Mouse (Mus musculus) heart, postnatal 0 days (tissue): ENCODE results near the gene Mre11a. TPM values are rescaled to one million over a fixed set of nuclear protein-coding genes. Genes with fewer than 3 reads are reported as not detected.
"Not testable (repeated sequence)": the region's sequence is repeated elsewhere in the genome, so short reads cannot be mapped to it uniquely, and the experiment has no call there.

Source experiments
- ATAC-seq: fragments of 200-750 bp; cut with Nextera tagmentation; 2 replicates; pipeline ENCODE4 v1.8.0; 2017; ENCODE audit warnings: low read depth, moderate number of reproducible peaks, moderate library complexity; ENCODE audit not compliant: insufficient read depth
- DNase-seq: peaks from one replicate; pipeline ENCODE4 v3.0.0-alpha.2; 2016; ENCODE audit warnings: low spot score
- H3K27ac ChIP-seq: fragments of 300-500 bp; sonication (generic); 2 replicates; pipeline ENCODE4 v1.5.1; 2014; ENCODE audit warnings: low read depth, mild to moderate bottlenecking
- H3K27me3 ChIP-seq: fragments of 300-500 bp; sonication (generic); 2 replicates; pipeline ENCODE4 v1.6.1; 2014; ENCODE audit warnings: low read length, mixed read lengths; ENCODE audit not compliant: control insufficient read depth, insufficient read depth
- H3K36me3 ChIP-seq: fragments of 300-500 bp; sonication (generic); replicated peaks from 2 replicates; pipeline ENCODE4 v1.6.1; 2014; ENCODE audit warnings: low read length, mixed read lengths; ENCODE audit not compliant: control insufficient read depth, insufficient read depth
- H3K4me1 ChIP-seq: fragments of 300-500 bp; sonication (generic); 2 replicates; pipeline ENCODE4 v1.6.1; 2014; ENCODE audit warnings: antibody characterized with exemption; ENCODE audit not compliant: control insufficient read depth, insufficient read depth
- H3K4me2 ChIP-seq: fragments of 300-500 bp; sonication (generic); 2 replicates; pipeline ENCODE4 v1.6.1; 2014; ENCODE audit warnings: low read depth, mild to moderate bottlenecking, low read length, moderate library complexity
- H3K4me3 ChIP-seq: fragments of 300-500 bp; sonication (generic); 2 replicates; pipeline ENCODE4 v1.5.1; 2014; ENCODE audit warnings: low read depth, low read length
- H3K9ac ChIP-seq: fragments of 300-500 bp; sonication (generic); replicated peaks from 2 replicates; pipeline ENCODE4 v1.6.1; 2014; ENCODE audit warnings: low read depth, low read length, mixed read lengths
- H3K9me3 ChIP-seq: fragments of 300-500 bp; sonication (generic); replicated peaks from 2 replicates; pipeline ENCODE4 v1.6.1; 2016; ENCODE audit warnings: low read length; ENCODE audit not compliant: control insufficient read depth
- CTCF ChIP-seq: IDR thresholded peaks from 2 replicates; pipeline ENCODE4 v1.5.1; 2016; ENCODE audit warnings: antibody characterized with exemption, control low read depth, low read depth
- EP300 ChIP-seq: IDR thresholded peaks from 2 replicates; pipeline ENCODE4 v1.6.1; 2016; ENCODE audit warnings: antibody characterized with exemption, low read depth
- WGBS: fragments of 180-500 bp; shearing (Covaris S2); extraction: QIAGEN DNeasy Blood & Tissue Kit; methylation state at CpG from one replicate; pipeline ENCODE4 v1.1.7; 2014; 5-methylcytosine and 5-hydroxymethylcytosine counted together
- polyA plus RNA-seq: library from polyadenylated mRNA; unstranded; fragments of >200 nt; fragmentation: Nextera tagmentation; extraction: Ambion mirVana; gene quantifications from 2 replicates; pipeline ENCODE4 v1.2.1, GENCODE M21; 2015
- total RNA-seq: library from RNA; depleted of rRNA; stranded (reverse); fragments of >200 nt; gene quantifications from 2 replicates; pipeline ENCODE4 v1.2.3, GENCODE M21; 2014; ENCODE audit warnings: low replicate concordance

The Mre11a gene
- total and polyA plus RNA-seq, 2 experiments from 2014 or later, result 6.4 to 8.2 TPM

GRCm38 (mm10) chr9:14871536-14871935 lies 87.1 kb downstream of the Mre11a start:
- TF ChIP-seq EP300, result no peak
- no peak for ATAC-seq

GRCm38 (mm10) chr9:14872181-14872930 lies 87.9 kb downstream of the Mre11a start:
- 46% methylated on average over 17 of the region's 17 CpGs for WGBS
- H3K4me2 ChIP-seq, result no peak overlapping the region
- no peak overlapping the region for H3K27ac ChIP-seq
- no peak overlapping the region for H3K9ac ChIP-seq
- no peaks in the 10 kb centered on the region for H3K36me3 ChIP-seq
- no peak overlapping the region for H3K4me3 ChIP-seq
- DNase-seq (no peak), ATAC-seq (no peak)
- no peaks in the 10 kb centered on the region for H3K9me3 ChIP-seq
- no peaks in the 10 kb centered on the region for H3K4me1 ChIP-seq
- H3K27me3 ChIP-seq, result peaks cover 6% of the 10 kb centered on the region; the same call in 1 of the 2 replicates
- TF ChIP-seq CTCF (no peak), EP300 (no peak)

More at GRCm38 (mm10) chr9:14871536-14871935, 87.1 kb downstream of the Mre11a start:
- Histone ChIP-seq H3K36me3 (no peaks in the 10 kb centered on the region), H3K9ac (no peak overlapping the region), H3K9me3 (no peaks in the 10 kb centered on the region), H3K4me1 (no peaks in the 10 kb centered on the region), H3K4me2 (no peak overlapping the region), H3K4me3 (no peak overlapping the region), H3K27me3 (peaks cover 10% of the 10 kb centered on the region), H3K27ac (no peak overlapping the region)
- WGBS, result 66% methylated on average over 3 of the region's 3 CpGs
- no peak for DNase-seq

- ATAC-seq, result no peak
- no peak for DNase-seq
- 49% methylated on average over 5 of the region's 5 CpGs for WGBS
Measured at GRCm38 (mm10) chr9:14875743-14876507, 91.5 kb downstream of the Mre11a start.

GRCm38 (mm10) chr9:14876566-14876965 lies 92.1 kb downstream of the Mre11a start:
- WGBS, result 44% methylated on average over 8 of the region's 8 CpGs
- not testable (repeated sequence) for H3K9me3 ChIP-seq, H3K36me3 ChIP-seq, H3K4me1 ChIP-seq, H3K4me2 ChIP-seq, H3K27me3 ChIP-seq, H3K27ac ChIP-seq, ATAC-seq, H3K9ac ChIP-seq, H3K4me3 ChIP-seq, DNase-seq

More at GRCm38 (mm10) chr9:14875743-14876507, 91.5 kb downstream of the Mre11a start:
- Histone ChIP-seq H3K4me2 (no peak overlapping the region), H3K36me3 (no peaks in the 10 kb centered on the region), H3K4me1 (no peaks in the 10 kb centered on the region), H3K27ac (no peak overlapping the region), H3K9ac (no peak overlapping the region), H3K27me3 (no peaks in the 10 kb centered on the region), H3K9me3 (no peaks in the 10 kb centered on the region), H3K4me3 (no peak overlapping the region)
- TF ChIP-seq CTCF, result no peak
- no peak for TF ChIP-seq EP300

GRCm38 (mm10) chr9:14884641-14885040 lies 100.2 kb downstream of the Mre11a start:
- WGBS, result 29% methylated on average over 4 of the region's 4 CpGs
- no peak overlapping the region for H3K4me2 ChIP-seq
- no peaks in the 10 kb centered on the region for H3K27me3 ChIP-seq
- no peaks in the 10 kb centered on the region for H3K4me1 ChIP-seq
- no peaks in the 10 kb centered on the region for H3K36me3 ChIP-seq
- H3K9ac ChIP-seq, result no peak overlapping the region
- H3K27ac ChIP-seq, result no peak overlapping the region
- no peak overlapping the region for H3K4me3 ChIP-seq
- ATAC-seq (peak; percentile 58; the same call in 1 of the 2 replicates), DNase-seq (no peak)
- TF ChIP-seq CTCF (no peak), EP300 (no peak)
- no peaks in the 10 kb centered on the region for H3K9me3 ChIP-seq
